ENCODE assay signal across 14 mouse cellular contexts in the genomic region with DNA sequence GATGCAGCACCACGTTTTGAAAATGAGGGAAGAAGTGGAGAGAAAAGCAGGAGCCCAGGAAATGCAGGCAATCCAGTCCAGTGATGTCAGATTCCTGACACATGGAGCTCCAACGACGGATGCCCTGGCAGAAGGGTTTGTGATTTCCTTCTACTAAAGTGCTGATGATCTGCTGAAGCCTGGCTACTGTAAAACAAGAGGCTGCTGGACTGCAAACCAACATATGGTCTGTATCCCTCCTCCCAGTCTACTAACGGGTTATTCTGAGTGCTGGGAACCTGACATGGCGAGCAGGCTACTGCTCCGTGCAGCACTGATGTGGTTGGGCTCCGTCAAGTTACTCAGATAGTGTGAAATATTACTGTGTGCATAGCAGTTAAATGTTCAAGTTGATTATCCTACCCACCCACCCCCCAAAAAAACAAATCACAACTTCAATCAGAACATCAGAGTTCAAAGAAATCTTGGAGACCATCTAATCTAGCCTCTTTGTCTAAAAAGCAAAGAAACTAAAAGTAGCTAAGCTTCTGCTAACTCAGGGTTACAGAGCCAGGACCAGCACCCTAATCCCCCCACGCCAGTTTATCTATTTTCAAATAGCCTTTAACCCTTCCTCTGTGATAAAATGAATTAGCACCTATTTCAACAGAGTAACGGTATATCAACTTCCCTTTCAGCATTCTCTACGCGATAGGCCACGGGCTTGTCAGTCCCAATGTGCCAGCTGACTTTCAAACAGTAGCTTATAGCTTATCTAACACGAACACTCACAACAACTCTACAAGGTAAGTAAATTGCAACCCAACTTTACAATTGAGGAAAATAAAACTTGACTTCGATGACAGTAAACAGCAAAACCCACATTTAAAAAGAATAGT. TPM values are rescaled to one million over a fixed set of nuclear protein-coding genes. Genes with fewer than 3 reads are reported as not detected.
DNase-seq lines count a peak whose midpoint lies in the region; ATAC-seq and TF ChIP-seq lines count a peak whose summit lies in the region.
"Had no signal": no experiment of that assay in that cellular context is flagged by ENCODE, and none has a peak within 500 bp of the region (broad histone marks: within the 10 kb centered on the region; RNA-seq: fewer than 3 reads in every experiment).

No protein-coding gene starts in this region.

- H3K9me3 ChIP-seq in forebrain, embryonic 14.5 days (replicated peaks; ENCODE audit: control insufficient read depth, low read length) = no peaks in the 10 kb centered on the region
- no peaks in the 10 kb centered on the region for H3K9me3 ChIP-seq in forebrain, embryonic 13.5 days (replicated peaks)
- no peaks in the 10 kb centered on the region for H3K9me3 ChIP-seq in megakaryocyte, embryonic 14.5 days
- H3K9me3 ChIP-seq in forebrain, postnatal 0 days (ENCODE audit: low read length) = no peaks in the 10 kb centered on the region
- H3K9me3 ChIP-seq: limb, embryonic 10.5 days had no signal

- H3K9ac ChIP-seq in forebrain, embryonic 14.5 days (ENCODE audit: low read length) = no peak overlapping the region
- H3K9ac ChIP-seq in forebrain, embryonic 13.5 days = no peak overlapping the region
- no peak overlapping the region for H3K9ac ChIP-seq in forebrain, postnatal 0 days

- no peaks in the 10 kb centered on the region for H3K36me3 ChIP-seq in forebrain, embryonic 14.5 days (ENCODE audit: control insufficient read depth, insufficient read depth, low read length)
- no peaks in the 10 kb centered on the region for H3K36me3 ChIP-seq in forebrain, embryonic 13.5 days (ENCODE audit: poor library complexity, severe bottlenecking)
- H3K36me3 ChIP-seq in megakaryocyte, embryonic 14.5 days (replicated peaks; ENCODE audit: low read length) = peaks cover 4% of the 10 kb centered on the region
- no peaks in the 10 kb centered on the region for H3K36me3 ChIP-seq in forebrain, postnatal 0 days (ENCODE audit: insufficient read depth)

- no peaks in the 10 kb centered on the region for H3K27me3 ChIP-seq in forebrain, embryonic 14.5 days (replicated peaks; ENCODE audit: control insufficient read depth, insufficient read depth, low read length)
- H3K27me3 ChIP-seq in forebrain, embryonic 13.5 days = no peaks in the 10 kb centered on the region
- H3K27me3 ChIP-seq in megakaryocyte, embryonic 14.5 days (replicated peaks) = no peaks in the 10 kb centered on the region
- no peaks in the 10 kb centered on the region for H3K27me3 ChIP-seq in forebrain, postnatal 0 days (ENCODE audit: insufficient read depth, low read length)

- no peak for ATAC-seq in forebrain, embryonic 14.5 days
- no peak for ATAC-seq in forebrain, embryonic 13.5 days
- no peak for ATAC-seq in megakaryocyte, adult 5-6 weeks (ENCODE audit: poor library complexity, severe bottlenecking)
- peak; percentile 41; the same call in 1 of the 2 replicates for ATAC-seq in erythroid progenitor cell, adult 5-6 weeks (replicated peaks; ENCODE audit: low FRiP score, poor library complexity, severe bottlenecking)
- ATAC-seq in megakaryocyte progenitor cell, adult 5-6 weeks (replicated peaks; ENCODE audit: poor library complexity) = peak; percentile 59
- no peak for ATAC-seq in forebrain, postnatal 0 days
- ATAC-seq: intestine, embryonic 16.5 days had no signal

- H3K4me2 ChIP-seq in forebrain, embryonic 14.5 days (ENCODE audit: low read length) = no peak overlapping the region
- H3K4me2 ChIP-seq in forebrain, embryonic 13.5 days = no peak overlapping the region
- H3K4me2 ChIP-seq in forebrain, postnatal 0 days (ENCODE audit: low read depth) = no peak overlapping the region

- TF ChIP-seq CTCF in forebrain, postnatal 0 days (IDR thresholded peaks at IDR 0.05; ENCODE audit: low read depth) = no peak

- H3K4me1 ChIP-seq in forebrain, embryonic 14.5 days (ENCODE audit: control insufficient read depth, insufficient read depth, low read length) = peaks cover 10% of the 10 kb centered on the region; the same call in 1 of the 2 replicates
- H3K4me1 ChIP-seq in forebrain, embryonic 13.5 days = peaks cover 28% of the 10 kb centered on the region
- peaks cover 41% of the 10 kb centered on the region for H3K4me1 ChIP-seq in megakaryocyte, embryonic 14.5 days
- peaks cover 6% of the 10 kb centered on the region for H3K4me1 ChIP-seq in forebrain, postnatal 0 days (ENCODE audit: insufficient read depth)

- H3K27ac ChIP-seq in forebrain, embryonic 14.5 days (ENCODE audit: low read depth, low read length) = 0 out of 2 replicates have a peak overlapping the region, but pooled peaks have one; percentile 14
- H3K27ac ChIP-seq in forebrain, embryonic 13.5 days = no peak overlapping the region
- H3K27ac ChIP-seq in forebrain, postnatal 0 days (ENCODE audit: low read depth, low read length) = no peak overlapping the region
- H3K27ac ChIP-seq: limb, embryonic 10.5 days; macrophage had no signal

- 83% methylated on average over 14 of the region's 14 CpGs for WGBS in forebrain, embryonic 14.5 days
- WGBS in forebrain, embryonic 13.5 days = 83% methylated on average over 14 of the region's 14 CpGs
- WGBS in forebrain, postnatal 0 days = 70% methylated on average over 14 of the region's 14 CpGs

- DNase-seq in forebrain, embryonic 14.5 days (ENCODE audit: low spot score) = no peak
- no peak for DNase-seq in forebrain, postnatal 0 days
- no peak for DNase-seq in thymus, postnatal 36 days
- DNase-seq: adrenal gland, adult 2 months; gastrocnemius, postnatal 14 days; layer of hippocampus, adult 9-11 months had no signal

- no peak overlapping the region for H3K4me3 ChIP-seq in forebrain, embryonic 14.5 days (ENCODE audit: low read depth, low read length)
- H3K4me3 ChIP-seq in forebrain, embryonic 13.5 days = no peak overlapping the region
- H3K4me3 ChIP-seq in megakaryocyte, embryonic 14.5 days (replicated peaks) = peak overlapping the region; percentile 76
- H3K4me3 ChIP-seq in forebrain, postnatal 0 days (ENCODE audit: low read depth, low read length) = no peak overlapping the region
- H3K4me3 ChIP-seq: limb, embryonic 10.5 days had no signal

RNA-seq across cellular contexts. Expression of gene Zdhhc17, which starts 4.1 kb away (rescaled TPM):
- polyA plus RNA-seq in forebrain, embryonic 14.5 days (2014; fragmentation: Nextera tagmentation; extraction: Ambion mirVana) = 54.2 and 64.3 TPM in 2 replicates
- polyA plus RNA-seq in forebrain, embryonic 13.5 days (2015; fragmentation: Nextera tagmentation; extraction: Ambion mirVana) = 46.0 and 46.9 TPM in 2 replicates
- 0.29 and 1.3 TPM in 2 replicates for polyA plus RNA-seq in megakaryocyte, embryonic 14.5 days (2012; ENCODE audit: insufficient read depth, low replicate concordance)
- 9.5 and 10.0 TPM in 2 replicates for total RNA-seq in megakaryocyte, adult 5-6 weeks (2015)
- total RNA-seq in megakaryocyte, adult 5-6 weeks (2017) = 9.7 and 14.6 TPM in 2 replicates
- 9.4 and 9.6 TPM in 2 replicates for total RNA-seq in erythroid progenitor cell, adult 5-6 weeks (2015; ENCODE audit: low replicate concordance)
- 4.6 and 16.6 TPM in 2 replicates for total RNA-seq in erythroid progenitor cell, adult 5-6 weeks (2017; ENCODE audit: low replicate concordance)
- 16.3 and 25.2 TPM in 2 replicates for total RNA-seq in megakaryocyte progenitor cell, adult 5-6 weeks (2015)
- total RNA-seq in megakaryocyte progenitor cell, adult 5-6 weeks (2017) = 15.9 and 21.5 TPM in 2 replicates
- 66.9 and 71.6 TPM in 2 replicates for total RNA-seq in forebrain, postnatal 0 days (2014; rRNA removed)
- 31.1 and 41.7 TPM in 2 replicates for polyA plus RNA-seq in forebrain, postnatal 0 days (2015; fragmentation: Nextera tagmentation; extraction: Ambion mirVana)

Comparison
In these comparisons a context has a peak if more than half of its experiments do, and no peak if none do; other contexts are left out.
1. ATAC-seq: peak in erythroid progenitor cell, adult 5-6 weeks (single experiment) and megakaryocyte progenitor cell, adult 5-6 weeks (single experiment); none in forebrain, embryonic 14.5 days (single experiment), forebrain, embryonic 13.5 days (single experiment), megakaryocyte, adult 5-6 weeks (single experiment) and forebrain, postnatal 0 days (single experiment).